Mouse (Mus musculus): Measurements from ENCODE around the gene S1pr1.

Gene S1pr1

GRCm38 (mm10) chr3:115673663-115674157 is 41.2 kb downstream of the S1pr1 start:
- peak; percentile 93 for DNase-seq (ENCODE audit: low read depth)

- DNase-seq (ENCODE audit: low read depth), result peak; percentile 53
Measured at GRCm38 (mm10) chr3:115672965-115673662, 41.8 kb downstream of the S1pr1 start.

- peak; percentile 85 for DNase-seq (ENCODE audit: low read depth)
Measured at GRCm38 (mm10) chr3:115669230-115669629, 45.6 kb downstream of the S1pr1 start.

GRCm38 (mm10) chr3:115667182-115667581 is 47.7 kb downstream of the S1pr1 start:
- DNase-seq (ENCODE audit: low read depth), result no peak

- DNase-seq (ENCODE audit: low read depth), result no peak
Measured at GRCm38 (mm10) chr3:115666547-115666946, 48.3 kb downstream of the S1pr1 start.

GRCm38 (mm10) chr3:115664497-115664896 is 50.4 kb downstream of the S1pr1 start:
- no peak for DNase-seq (ENCODE audit: low read depth)

GRCm38 (mm10) chr3:115660701-115661460 is 54.0 kb downstream of the S1pr1 start:
- DNase-seq (ENCODE audit: low read depth), result peak; percentile 91
